In the genomic region with DNA sequence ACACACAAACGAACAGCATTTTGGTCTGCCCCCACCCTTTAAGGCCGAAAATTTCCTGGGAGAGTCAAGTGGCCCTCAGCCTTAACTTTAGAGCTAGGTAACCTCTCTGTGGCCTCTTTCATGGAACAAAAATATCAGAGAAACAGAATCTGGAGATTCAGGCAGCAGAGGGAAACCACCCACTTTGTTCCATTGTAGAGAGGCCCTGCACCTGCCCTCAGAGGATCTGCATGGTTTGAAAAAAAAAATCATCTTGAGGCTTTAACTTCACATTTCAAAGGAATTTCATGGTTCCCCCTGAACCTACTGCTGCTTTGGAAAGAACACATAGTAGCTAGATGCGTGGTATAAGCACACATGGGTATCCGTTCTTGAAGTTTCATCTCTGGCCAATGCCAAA, we compare ENCODE assay signal across 27 mouse cellular contexts. TPM values are rescaled to one million over a fixed set of nuclear protein-coding genes. Genes with fewer than 3 reads are reported as not detected.
"Had no signal": no experiment of that assay in that cellular context is flagged by ENCODE, and none has a peak within 500 bp of the region (broad histone marks: within the 10 kb centered on the region; RNA-seq: fewer than 3 reads in every experiment).

No protein-coding gene starts in this region.

- H3K9me3 ChIP-seq: limb, embryonic 10.5 days; limb, embryonic 12.5 days; limb, embryonic 13.5 days; limb, embryonic 15.5 days; liver, embryonic 12.5 days; liver, embryonic 13.5 days; liver, embryonic 15.5 days; lung, embryonic 15.5 days; midbrain, embryonic 10.5 days; midbrain, embryonic 12.5 days; midbrain, embryonic 13.5 days; midbrain, embryonic 15.5 days had no signal

- H3K9ac ChIP-seq: limb, embryonic 12.5 days; limb, embryonic 13.5 days; limb, embryonic 15.5 days; liver, embryonic 12.5 days; liver, embryonic 13.5 days; liver, embryonic 14.5 days; liver, embryonic 15.5 days; liver, postnatal 0 days; lung, embryonic 15.5 days; midbrain, embryonic 12.5 days; midbrain, embryonic 13.5 days had no signal

- H3K4me3 ChIP-seq: myocyte had no signal

- ATAC-seq: liver, embryonic 12.5 days; liver, postnatal 0 days; lung, postnatal 0 days; midbrain, embryonic 13.5 days; midbrain, embryonic 15.5 days; midbrain, embryonic 16.5 days had no signal

- H3K27ac ChIP-seq: limb, embryonic 10.5 days; limb, embryonic 12.5 days; limb, embryonic 13.5 days; limb, embryonic 15.5 days; liver, embryonic 12.5 days; liver, embryonic 13.5 days; liver, embryonic 14.5 days; liver, embryonic 15.5 days; lung, embryonic 15.5 days; macrophage; midbrain, embryonic 10.5 days; midbrain, embryonic 12.5 days; midbrain, embryonic 13.5 days; midbrain, embryonic 15.5 days had no signal

- DNase-seq: left cerebral cortex, postnatal 4 days; liver; liver, embryonic 13.5 days; lung, adult 2 months; lung, embryonic 14.5 days; lung, postnatal 10 days; lung, postnatal 14 days; lung, postnatal 36 days; lung, postnatal 4 days had no signal

- H3K36me3 ChIP-seq: limb, embryonic 10.5 days; limb, embryonic 12.5 days; limb, embryonic 13.5 days; limb, embryonic 15.5 days; liver, embryonic 12.5 days; liver, embryonic 13.5 days; liver, embryonic 15.5 days; lung, embryonic 15.5 days; midbrain, embryonic 10.5 days; midbrain, embryonic 12.5 days; midbrain, embryonic 13.5 days; midbrain, embryonic 15.5 days had no signal

RNA-seq across cellular contexts. Expression of gene Stc2, which starts 2.3 kb away (rescaled TPM):
- total RNA-seq: monocyte, adult 5-6 weeks had no signal
- polyA plus RNA-seq: macrophage had no signal
